Comparison of ENCODE assay signal across 26 mouse cellular contexts in the genomic region with DNA sequence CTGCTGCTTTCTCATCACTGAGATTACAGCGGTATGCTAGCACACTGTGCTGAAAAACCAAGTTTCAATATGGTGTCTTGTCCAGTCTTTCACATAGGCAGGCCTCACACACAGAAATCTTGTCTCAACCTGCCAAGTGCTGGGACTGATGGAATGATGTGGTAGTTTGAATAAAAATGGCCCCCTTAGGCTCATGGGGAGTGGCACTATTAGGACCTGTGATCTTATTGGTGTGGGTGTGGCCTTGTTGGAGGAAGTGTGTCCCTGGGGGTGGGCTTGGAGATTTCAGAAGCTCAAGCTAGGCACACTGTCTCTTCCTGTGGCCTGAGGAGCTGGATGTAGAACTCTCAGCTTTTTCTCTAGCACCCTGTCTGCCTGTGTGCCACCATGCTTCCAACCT. TPM values are rescaled to one million over a fixed set of nuclear protein-coding genes. Genes with fewer than 3 reads are reported as not detected.
"Had no signal": no experiment of that assay in that cellular context is flagged by ENCODE, and none has a peak within 500 bp of the region (broad histone marks: within the 10 kb centered on the region; RNA-seq: fewer than 3 reads in every experiment).

No protein-coding gene starts in this region.

- H3K27ac ChIP-seq: gastrocnemius, adult 2 months; heart, adult 2 months; hindbrain, embryonic 10.5 days; hindbrain, embryonic 13.5 days; intestine, embryonic 15.5 days; layer of hippocampus, adult 2 months; left cerebral cortex, adult 2 months; limb, embryonic 10.5 days; limb, embryonic 12.5 days; liver, embryonic 13.5 days; liver, embryonic 15.5 days had no signal

- H3K9ac ChIP-seq: heart, embryonic 12.5 days; hindbrain, embryonic 13.5 days; intestine, embryonic 15.5 days; limb, embryonic 12.5 days; liver, embryonic 13.5 days; liver, embryonic 15.5 days had no signal

- H3K27me3 ChIP-seq: heart, embryonic 12.5 days; hindbrain, embryonic 13.5 days; intestine, embryonic 15.5 days; limb, embryonic 12.5 days; liver, embryonic 13.5 days; liver, embryonic 15.5 days had no signal

- H3K4me3 ChIP-seq: gastrocnemius, adult 2 months; heart, adult 2 months; heart, embryonic 12.5 days; hindbrain, embryonic 10.5 days; hindbrain, embryonic 13.5 days; intestine, embryonic 15.5 days; layer of hippocampus, adult 2 months; left cerebral cortex, adult 2 months; limb, embryonic 10.5 days; limb, embryonic 12.5 days; liver, embryonic 13.5 days; liver, embryonic 15.5 days had no signal

- H3K4me2 ChIP-seq: heart, embryonic 12.5 days; hindbrain, embryonic 13.5 days; intestine, embryonic 15.5 days; limb, embryonic 12.5 days; liver, embryonic 11.5 days; liver, embryonic 13.5 days; liver, embryonic 15.5 days had no signal

- H3K4me1 ChIP-seq: heart, embryonic 12.5 days; hindbrain, embryonic 10.5 days; hindbrain, embryonic 13.5 days; intestine, embryonic 15.5 days; limb, embryonic 10.5 days; limb, embryonic 12.5 days; liver, embryonic 13.5 days; liver, embryonic 15.5 days had no signal

- H3K36me3 ChIP-seq: heart, embryonic 12.5 days; hindbrain, embryonic 10.5 days; intestine, embryonic 15.5 days; limb, embryonic 10.5 days; limb, embryonic 12.5 days; liver, embryonic 13.5 days; liver, embryonic 15.5 days had no signal

- H3K9me3 ChIP-seq: heart, embryonic 12.5 days; hindbrain, embryonic 10.5 days; hindbrain, embryonic 13.5 days; intestine, embryonic 15.5 days; limb, embryonic 10.5 days; limb, embryonic 12.5 days; liver, embryonic 13.5 days; liver, embryonic 15.5 days had no signal

- DNase-seq: gastrocnemius, adult 2 months; gastrocnemius, postnatal 10 days; gastrocnemius, postnatal 25 days; heart, adult 2 months; heart, postnatal 10 days; heart, postnatal 4 days; kidney, adult 18-20 months; kidney, adult 8-10 months; kidney, postnatal 10 days; kidney, postnatal 25 days; kidney, postnatal 4 days; liver; liver, embryonic 13.5 days had no signal

RNA-seq across cellular contexts. Expression of a gene that starts 11.0 kb away (rescaled TPM):
- total RNA-seq: granulocyte monocyte progenitor cell, adult 5-6 weeks; heart, postnatal 10 days had no signal
- polyA plus RNA-seq: heart, embryonic 16.5 days; inflammation-experienced regulatory T-cells, adult 6 months; liver, embryonic 11.5 days had no signal
